Mouse (Mus musculus) myocyte (in vitro differentiated cells): ENCODE data around the gene Prr36.

Experiments
- CEBPB ChIP-seq: IDR thresholded peaks from 2 replicates; pipeline ENCODE4 v1.6.1; 2011; ENCODE audit warnings: mild to moderate bottlenecking, moderate library complexity; ENCODE audit not compliant: poor library complexity, insufficient read depth, severe bottlenecking
- MAX ChIP-seq: IDR thresholded peaks from one replicate; pipeline ENCODE4 v1.6.1; 2011; ENCODE audit warnings: low read depth, mild to moderate bottlenecking, control low read depth
- MYOG ChIP-seq, 3 experiments: IDR thresholded peaks; one replicate each; pipeline ENCODE4 v1.6.1; 2011; ENCODE audit warnings: control low read depth in 2 of 3, low read depth in 2 of 3, mild to moderate bottlenecking in 2 of 3; ENCODE audit not compliant: insufficient read length in 2 of 3, control insufficient read depth in 1 of 3, insufficient read depth in 1 of 3
- POLR2A ChIP-seq: IDR thresholded peaks from one replicate; pipeline ENCODE4 v1.6.1; 2011; ENCODE audit warnings: low read depth, mild to moderate bottlenecking, control low read depth, moderate library complexity; ENCODE audit not compliant: insufficient read length
- POLR2AphosphoS2 ChIP-seq: IDR thresholded peaks from one replicate; pipeline ENCODE4 v1.6.1; 2011; ENCODE audit warnings: low read depth, control low read depth; ENCODE audit not compliant: insufficient read length
- REST ChIP-seq: IDR thresholded peaks from one replicate; pipeline ENCODE4 v1.6.1; 2011; ENCODE audit warnings: mild to moderate bottlenecking, control low read depth, moderate library complexity; ENCODE audit not compliant: insufficient read depth, insufficient read length
- SRF ChIP-seq: IDR thresholded peaks from one replicate; pipeline ENCODE4 v1.6.1; 2011; ENCODE audit warnings: low read depth; ENCODE audit not compliant: control insufficient read depth, insufficient read length
- TCF12 ChIP-seq: IDR thresholded peaks from one replicate; pipeline ENCODE4 v1.6.1; 2011; ENCODE audit warnings: mild to moderate bottlenecking, control low read depth; ENCODE audit not compliant: poor library complexity, insufficient read depth, severe bottlenecking
- TCF3 ChIP-seq: IDR thresholded peaks from one replicate; pipeline ENCODE4 v1.6.1; 2011; ENCODE audit warnings: low read depth, control low read depth; ENCODE audit not compliant: insufficient read length

DNA sequence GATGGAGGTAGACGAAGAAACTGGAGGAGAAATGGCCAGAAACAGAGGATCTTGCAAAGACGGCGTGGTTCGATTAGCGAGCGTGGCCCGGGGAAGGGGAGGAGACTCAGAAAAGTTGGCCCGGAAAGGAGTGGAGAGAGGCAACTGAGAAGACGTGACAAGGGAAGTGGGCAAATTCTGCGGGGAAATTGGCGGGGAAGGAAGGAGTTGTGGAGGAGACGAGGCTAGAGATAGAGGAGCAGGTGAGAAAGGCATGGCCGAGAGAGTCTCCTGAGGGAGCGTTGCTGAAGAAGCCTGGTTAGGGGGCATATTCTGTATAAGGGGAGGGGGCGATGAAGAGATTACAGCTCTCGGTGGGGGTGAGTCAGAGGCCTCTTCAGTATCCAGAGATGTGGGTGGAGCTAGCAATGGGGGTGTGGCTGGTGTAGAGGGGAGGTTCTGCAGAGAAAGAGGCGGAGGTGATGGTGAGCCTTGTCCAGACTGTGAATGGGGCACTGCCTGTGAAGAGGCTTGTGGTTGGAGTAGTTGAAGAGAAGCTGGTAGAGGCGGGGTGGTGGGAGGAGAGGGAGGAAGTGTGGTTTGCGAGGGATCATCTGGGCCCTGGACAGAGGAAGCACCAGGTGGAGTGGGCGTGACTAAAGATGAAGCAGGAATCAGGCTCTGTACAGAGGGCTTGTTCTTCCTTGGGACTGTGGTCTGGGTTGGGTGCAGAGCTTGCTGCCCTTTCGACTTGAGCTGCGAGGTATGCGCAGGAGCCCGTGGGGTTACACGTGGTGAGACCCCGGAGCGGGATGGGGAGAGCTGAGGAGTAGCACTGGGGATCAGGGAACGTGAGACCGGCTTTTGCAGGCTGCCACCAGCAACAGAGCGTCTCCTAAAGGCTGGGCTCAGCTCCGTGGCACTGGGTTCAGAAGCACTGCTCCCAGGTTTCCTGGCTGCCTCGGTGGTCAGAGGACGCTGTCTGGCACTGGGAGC, 3.0 kb downstream of the Prr36 start:
- TF ChIP-seq POLR2A: no peak
- no peak for TF ChIP-seq POLR2AphosphoS2
- no peak for TF ChIP-seq REST
- TF ChIP-seq TCF3: no peak
- TF ChIP-seq TCF12: no peak
- no peak for TF ChIP-seq MAX
- TF ChIP-seq CEBPB: no peak
- no peak for TF ChIP-seq SRF
- no peak for TF ChIP-seq MYOG (IDR thresholded peaks at IDR 0.05; ENCODE audit: control insufficient read depth in 1 of 3, insufficient read depth in 1 of 3, insufficient read length in 2 of 3, low read depth in 2 of 3)
